Mouse (Mus musculus): Measurements from ENCODE around the gene Gpr132.

GRCm38 (mm10) chr12:112897522-112898212 is 29.6 kb upstream of the Gpr132 start:
- no peak for TF ChIP-seq CTCF (IDR thresholded peaks at IDR 0.05; ENCODE audit: low read depth, low read length)
- TF ChIP-seq POLR2AphosphoS5 (IDR thresholded peaks at IDR 0.05; ENCODE audit: insufficient replicate concordance, low read depth, low read length) = no peak
